Mouse (Mus musculus): ENCODE data around the gene Fam129b.

- no peak for TF ChIP-seq POLR2A (IDR thresholded peaks at IDR 0.05; ENCODE audit: low read depth, low read length)
- TF ChIP-seq CTCF (conservative IDR thresholded peaks at IDR 0.05; ENCODE audit: insufficient read depth, insufficient read length, low read depth, low read length) = no peak
Observed at GRCm38 (mm10) chr2:32828979-32829676, 46.8 kb upstream of the Fam129b start.

Measured in kidney, adult 2 months (tissue).